Mouse (Mus musculus) large intestine, adult 2 months (tissue): ENCODE results near the gene Hba-a2. TPM values are rescaled to one million over a fixed set of nuclear protein-coding genes. Genes with fewer than 3 reads are reported as not detected.

ENCODE experiments used
- polyA plus RNA-seq: library from polyadenylated mRNA; depleted of rRNA; stranded (reverse); fragments of >200 nt; gene quantifications from 2 replicates; pipeline ENCODE4 v1.2.3, GENCODE M21; 2012; rRNA removed

Gene Hba-a2
- polyA plus RNA-seq, 1 experiment, result 127 TPM

Other genes with a start within 250 kb of the Hba-a2 start
- 1.3 and 2.3 TPM in 2 replicates for gene Il9r, start 96.2 kb upstream of the Hba-a2 start, polyA plus RNA-seq
- gene Snrnp25, start 91.1 kb upstream of the Hba-a2 start, polyA plus RNA-seq, result 22.2 and 28.9 TPM in 2 replicates
- 42.0 and 45.2 TPM in 2 replicates for gene Rhbdf1, start 74.2 kb upstream of the Hba-a2 start, polyA plus RNA-seq
- gene Mpg, start 70.0 kb upstream of the Hba-a2 start, polyA plus RNA-seq, result 9.3 and 10.3 TPM in 2 replicates
- gene Nprl3, start 28.8 kb upstream of the Hba-a2 start, polyA plus RNA-seq, result 32.7 and 45.3 TPM in 2 replicates
- not detected in 2 replicates for gene Hba-x, start 20.1 kb upstream of the Hba-a2 start, polyA plus RNA-seq
- gene Hba-a1, start 13.0 kb upstream of the Hba-a2 start, polyA plus RNA-seq, result 63.7 and 70.9 TPM in 2 replicates
- not detected in 2 replicates for gene Hbq1b, start 9.5 kb upstream of the Hba-a2 start, polyA plus RNA-seq
- gene Hbq1a, start 3.6 kb downstream of the Hba-a2 start, polyA plus RNA-seq, result not detected in 2 replicates
- gene Sh3pxd2b, start 51.3 kb downstream of the Hba-a2 start, polyA plus RNA-seq, result 3.4 and 3.7 TPM in 2 replicates
- gene Ubtd2, start 158.9 kb downstream of the Hba-a2 start, polyA plus RNA-seq, result 2.8 and 3.6 TPM in 2 replicates
- gene Efcab9, start 235.6 kb downstream of the Hba-a2 start, polyA plus RNA-seq, result 0.33 TPM in 1 of 2 replicates, not detected in the other
- gene Stk10, start 236.8 kb downstream of the Hba-a2 start, polyA plus RNA-seq, result 13.5 and 30.5 TPM in 2 replicates